Mouse (Mus musculus) left cerebral cortex, adult 9 months (tissue): ENCODE results near the gene Slc39a3.
"Not testable (repeated sequence)": the region's sequence is repeated elsewhere in the genome, so short reads cannot be mapped to it uniquely, and the experiment has no call there.

Source experiments
- DNase-seq, 2 experiments: peaks; one replicate each; pipeline ENCODE4 v3.0.0; 2022; ENCODE audit warnings: low spot score in 2 of 2

The Slc39a3 gene

GRCm38 (mm10) chr10:81036988-81037580 lies at the start of gene Slc39a3:
Slc39a3 (minus strand) TSS chr10:81037426.
- DNase-seq = peak; percentile 94 to 99

- no peak for DNase-seq
Observed at GRCm38 (mm10) chr10:81087021-81087420, 49.8 kb upstream of the Slc39a3 start.

- DNase-seq = peak in 1 of 2 experiments; percentile 85
Observed at GRCm38 (mm10) chr10:81082168-81082960, 45.1 kb upstream of the Slc39a3 start.

- DNase-seq = no peak
Observed at GRCm38 (mm10) chr10:81080008-81080655, 42.9 kb upstream of the Slc39a3 start.

GRCm38 (mm10) chr10:81077916-81078315 lies 40.7 kb upstream of the Slc39a3 start:
- DNase-seq = no peak

GRCm38 (mm10) chr10:81076356-81076755 lies 39.1 kb upstream of the Slc39a3 start:
- DNase-seq = no peak

- no peak for DNase-seq
Observed at GRCm38 (mm10) chr10:81075734-81076133, 38.5 kb upstream of the Slc39a3 start.

GRCm38 (mm10) chr10:81073464-81073863 lies 36.2 kb upstream of the Slc39a3 start:
- DNase-seq = no peak

GRCm38 (mm10) chr10:81072290-81072689 lies 35.1 kb upstream of the Slc39a3 start:
- no peak for DNase-seq

- DNase-seq = peak; percentile 97 to 98
Observed at GRCm38 (mm10) chr10:81069836-81070235, 32.6 kb upstream of the Slc39a3 start, which contains the start of gene Thop1. Thop1 (plus strand) TSS chr10:81070035.

- DNase-seq = no peak
Observed at GRCm38 (mm10) chr10:81068706-81069105, 31.5 kb upstream of the Slc39a3 start.

- DNase-seq = not testable (repeated sequence)
Observed at GRCm38 (mm10) chr10:81064519-81064918, 27.3 kb upstream of the Slc39a3 start.

- DNase-seq = no peak
Observed at GRCm38 (mm10) chr10:81062710-81063109, 25.5 kb upstream of the Slc39a3 start.

- DNase-seq = peak; percentile 100
Observed at GRCm38 (mm10) chr10:81059603-81060543, 22.6 kb upstream of the Slc39a3 start, which contains the start of gene Sgta. Sgta (minus strand) TSS chr10:81060181.

- DNase-seq = no peak
Observed at GRCm38 (mm10) chr10:81058896-81059295, 21.7 kb upstream of the Slc39a3 start.

- no peak for DNase-seq
Observed at GRCm38 (mm10) chr10:81057406-81058130, 20.3 kb upstream of the Slc39a3 start.

GRCm38 (mm10) chr10:81055802-81056340 lies 18.6 kb upstream of the Slc39a3 start:
- not testable (repeated sequence) for DNase-seq

- no peak for DNase-seq
Observed at GRCm38 (mm10) chr10:81055169-81055568, 17.9 kb upstream of the Slc39a3 start.

- DNase-seq = no peak
Observed at GRCm38 (mm10) chr10:81052577-81052976, 15.4 kb upstream of the Slc39a3 start.

GRCm38 (mm10) chr10:81051133-81051532 lies 13.9 kb upstream of the Slc39a3 start:
- no peak for DNase-seq
